Mouse (Mus musculus) MEL (cell line): ENCODE data around the gene Gnb1l.

Source experiments
- CTCF ChIP-seq, 3 experiments: IDR thresholded peaks in 2 of 3; conservative IDR thresholded peaks in 1 of 3; 2 replicates each; pipeline ENCODE4 v1.5.1; 2011 to 2012; ENCODE audit warnings: low read length in 3 of 3, low read depth in 2 of 3, mild to moderate bottlenecking in 2 of 3, improper control_type of control experiment in 1 of 3, inconsistent platforms in 1 of 3, mixed read lengths in 1 of 3, moderate library complexity in 1 of 3; ENCODE audit not compliant: control insufficient read depth in 1 of 3, insufficient read depth in 1 of 3, poor library complexity in 1 of 3, severe bottlenecking in 1 of 3
- ELF1 ChIP-seq: IDR thresholded peaks from 2 replicates; pipeline ENCODE4 v1.6.1; 2014; ENCODE audit warnings: low read depth, mild to moderate bottlenecking, inconsistent platforms, low read length, improper control_type of control experiment, moderate library complexity
- GATA1 ChIP-seq: IDR thresholded peaks from 2 replicates; pipeline ENCODE4 v1.6.1; 2011; ENCODE audit warnings: low read depth, low read length, improper control_type of control experiment
- JUND ChIP-seq: IDR thresholded peaks from 2 replicates; pipeline ENCODE4 v1.6.1; 2011; ENCODE audit warnings: low read depth, mild to moderate bottlenecking, improper control_type of control experiment, low read length
- MAX ChIP-seq: IDR thresholded peaks from 2 replicates; pipeline ENCODE4 v1.6.1; 2011; ENCODE audit warnings: low read length, improper control_type of control experiment
- MYB ChIP-seq: IDR thresholded peaks from 2 replicates; pipeline ENCODE4 v1.6.1; 2011; ENCODE audit warnings: mild to moderate bottlenecking, low read depth, low read length, improper control_type of control experiment
- NELFE ChIP-seq: IDR thresholded peaks from 2 replicates; pipeline ENCODE4 v1.6.1; 2011; ENCODE audit warnings: low read depth, low read length, improper control_type of control experiment
- POLR2A ChIP-seq, 2 experiments: IDR thresholded peaks; 2 replicates each; pipeline ENCODE4 v1.6.1; 2011 to 2012; ENCODE audit warnings: low read length in 2 of 2, mild to moderate bottlenecking in 2 of 2, control low read depth in 1 of 2, improper control_type of control experiment in 1 of 2, low read depth in 1 of 2, moderate library complexity in 1 of 2; ENCODE audit not compliant: control insufficient read depth in 1 of 2, insufficient read depth in 1 of 2, poor library complexity in 1 of 2
- RCOR1 ChIP-seq: IDR thresholded peaks from 2 replicates; pipeline ENCODE4 v1.6.1; 2012; ENCODE audit warnings: low read depth, mild to moderate bottlenecking, inconsistent platforms, low read length, improper control_type of control experiment
- SIN3A ChIP-seq: IDR thresholded peaks from 2 replicates; pipeline ENCODE4 v1.6.1; 2012; ENCODE audit warnings: low read length, improper control_type of control experiment, inconsistent platforms
- USF2 ChIP-seq, 2 experiments: IDR thresholded peaks; 2 replicates each; pipeline ENCODE4 v1.6.1; 2011 to 2012; ENCODE audit warnings: improper control_type of control experiment in 2 of 2, low read length in 2 of 2, borderline replicate concordance in 1 of 2, inconsistent platforms in 1 of 2, low read depth in 1 of 2, mild to moderate bottlenecking in 1 of 2; ENCODE audit not compliant: insufficient read depth in 1 of 2
- ZMIZ1 ChIP-seq: IDR thresholded peaks from 2 replicates; pipeline ENCODE4 v1.6.1; 2012; ENCODE audit warnings: low read depth, mild to moderate bottlenecking, inconsistent platforms, low read length, improper control_type of control experiment, moderate library complexity

DNA sequence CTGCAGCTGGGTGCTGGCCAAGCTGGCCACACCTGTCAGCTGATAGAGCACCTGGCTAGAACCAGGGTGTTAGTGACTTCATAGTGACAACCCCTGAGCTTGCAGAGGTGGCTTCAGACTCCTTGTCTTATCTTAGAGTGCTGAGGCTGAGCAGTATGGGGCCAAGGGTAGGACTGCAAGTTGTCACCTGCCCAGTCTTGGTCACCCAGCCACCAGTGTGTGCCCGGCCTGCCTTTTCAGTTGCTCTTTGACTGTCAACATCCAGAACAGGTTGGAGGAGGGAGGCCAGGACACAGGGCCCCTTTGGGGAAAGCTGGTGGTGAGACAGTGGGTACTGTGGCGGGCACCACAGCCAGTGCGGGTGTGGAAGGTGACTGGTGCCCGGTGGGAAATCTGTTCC is 49.5 kb upstream of the Gnb1l start:
- TF ChIP-seq POLR2A (IDR thresholded peaks at IDR 0.05; ENCODE audit: control insufficient read depth in 1 of 2, insufficient read depth in 1 of 2, low read depth in 1 of 2, low read length in 2 of 2, poor library complexity in 1 of 2) (no peak), SIN3A (no peak), CTCF (IDR thresholded peaks at IDR 0.05 in 2 of 3, conservative IDR thresholded peaks at IDR 0.05 in 1 of 3; ENCODE audit: control insufficient read depth in 1 of 3, insufficient read depth in 1 of 3, low read depth in 2 of 3, low read length in 3 of 3, poor library complexity in 1 of 3, severe bottlenecking in 1 of 3) (no peak), RCOR1 (no peak), JUND (no peak), GATA1 (no peak), ELF1 (no peak), ZMIZ1 (no peak), MAX (no peak), NELFE (no peak), MYB (no peak), USF2 (IDR thresholded peaks at IDR 0.05; ENCODE audit: borderline replicate concordance in 1 of 2, insufficient read depth in 1 of 2, low read depth in 1 of 2, low read length in 2 of 2) (no peak)
